Mouse (Mus musculus) myocyte (in vitro differentiated cells): ENCODE data around the gene Stat5b. TPM values are rescaled to one million over a fixed set of nuclear protein-coding genes. Genes with fewer than 3 reads are reported as not detected.

ENCODE experiments used
- H3K27me3 ChIP-seq: one replicate; pipeline ENCODE4 v1.6.1; 2011; ENCODE audit not compliant: control insufficient read depth, insufficient read depth, insufficient read length
- H3K36me3 ChIP-seq: one replicate; pipeline ENCODE4 v1.6.1; 2011; ENCODE audit not compliant: control insufficient read depth, insufficient read depth
- H3K4me2 ChIP-seq: one replicate; pipeline ENCODE4 v1.6.1; 2011; ENCODE audit warnings: low read depth, control low read depth
- H3K4me3 ChIP-seq: one replicate; pipeline ENCODE4 v1.5.1; 2011; ENCODE audit warnings: mild to moderate bottlenecking, control low read depth, moderate library complexity
- H3K79me2 ChIP-seq: one replicate; pipeline ENCODE4 v1.6.1; 2011; ENCODE audit not compliant: control insufficient read depth, insufficient read depth
- H3ac ChIP-seq: one replicate; pipeline ENCODE4 v1.6.1; 2011; ENCODE audit not compliant: control insufficient read depth, insufficient read length
- CEBPB ChIP-seq: IDR thresholded peaks from 2 replicates; pipeline ENCODE4 v1.6.1; 2011; ENCODE audit warnings: mild to moderate bottlenecking, moderate library complexity; ENCODE audit not compliant: poor library complexity, insufficient read depth, severe bottlenecking
- E2F4 ChIP-seq: IDR thresholded peaks from one replicate; pipeline ENCODE4 v1.6.1; 2011; ENCODE audit warnings: mild to moderate bottlenecking, control low read depth, moderate library complexity; ENCODE audit not compliant: insufficient read depth
- MAX ChIP-seq: IDR thresholded peaks from one replicate; pipeline ENCODE4 v1.6.1; 2011; ENCODE audit warnings: low read depth, mild to moderate bottlenecking, control low read depth
- MYOD1 ChIP-seq, 3 experiments: IDR thresholded peaks; one replicate each; pipeline ENCODE4 v1.6.1; 2011; ENCODE audit warnings: control low read depth in 2 of 3, low read depth in 2 of 3, mild to moderate bottlenecking in 2 of 3, moderate library complexity in 1 of 3; ENCODE audit not compliant: insufficient read length in 2 of 3, control insufficient read depth in 1 of 3
- MYOG ChIP-seq, 3 experiments: IDR thresholded peaks; one replicate each; pipeline ENCODE4 v1.6.1; 2011; ENCODE audit warnings: control low read depth in 2 of 3, low read depth in 2 of 3, mild to moderate bottlenecking in 2 of 3; ENCODE audit not compliant: insufficient read length in 2 of 3, control insufficient read depth in 1 of 3, insufficient read depth in 1 of 3
- POLR2A ChIP-seq: IDR thresholded peaks from one replicate; pipeline ENCODE4 v1.6.1; 2011; ENCODE audit warnings: low read depth, mild to moderate bottlenecking, control low read depth, moderate library complexity; ENCODE audit not compliant: insufficient read length
- POLR2AphosphoS2 ChIP-seq: IDR thresholded peaks from one replicate; pipeline ENCODE4 v1.6.1; 2011; ENCODE audit warnings: low read depth, control low read depth; ENCODE audit not compliant: insufficient read length
- REST ChIP-seq: IDR thresholded peaks from one replicate; pipeline ENCODE4 v1.6.1; 2011; ENCODE audit warnings: mild to moderate bottlenecking, control low read depth, moderate library complexity; ENCODE audit not compliant: insufficient read depth, insufficient read length
- SRF ChIP-seq: IDR thresholded peaks from one replicate; pipeline ENCODE4 v1.6.1; 2011; ENCODE audit warnings: low read depth; ENCODE audit not compliant: control insufficient read depth, insufficient read length
- TCF12 ChIP-seq: IDR thresholded peaks from one replicate; pipeline ENCODE4 v1.6.1; 2011; ENCODE audit warnings: mild to moderate bottlenecking, control low read depth; ENCODE audit not compliant: poor library complexity, insufficient read depth, severe bottlenecking
- TCF3 ChIP-seq: IDR thresholded peaks from one replicate; pipeline ENCODE4 v1.6.1; 2011; ENCODE audit warnings: low read depth, control low read depth; ENCODE audit not compliant: insufficient read length
- USF1 ChIP-seq: IDR thresholded peaks from one replicate; pipeline ENCODE4 v1.6.1; 2011; ENCODE audit warnings: low read depth, mild to moderate bottlenecking, control low read depth, moderate library complexity
- polyA plus RNA-seq: library from polyadenylated mRNA; unstranded; fragments of >200 nt; fragmentation: generic; extraction: Trizol; gene quantifications from one replicate; pipeline ENCODE4 v1.2.1, GENCODE M21; 2012; ENCODE audit warnings: missing spikeins

Stat5b gene
- polyA plus RNA-seq, 1 experiment: 12.0 TPM

DNA sequence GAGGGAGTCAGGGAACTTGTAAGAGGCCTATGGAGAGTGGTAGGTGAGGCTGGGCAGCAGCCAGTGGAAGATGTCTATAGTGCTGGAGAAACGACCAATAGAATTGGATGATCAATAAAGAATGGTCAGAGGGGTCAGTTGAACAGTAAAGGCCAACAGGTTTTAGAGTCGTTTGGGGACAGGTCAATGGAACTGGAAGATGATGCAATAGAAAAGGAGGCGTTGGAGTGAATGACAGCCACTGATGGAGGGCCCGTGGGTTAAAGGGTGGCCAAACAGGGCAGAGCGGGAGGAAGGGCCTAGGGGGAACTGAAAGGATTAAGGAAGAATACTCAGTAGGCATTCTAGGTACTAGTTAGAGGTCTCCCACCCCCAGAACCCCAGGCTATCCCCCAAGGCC lies 103.4 kb downstream of the Stat5b start:
- no peak overlapping the region for H3K4me3 ChIP-seq
- no peaks in the 10 kb centered on the region for H3K36me3 ChIP-seq
- no peaks in the 10 kb centered on the region for H3K79me2 ChIP-seq
- no peak overlapping the region for H3ac ChIP-seq
- TF ChIP-seq MYOD1 (IDR thresholded peaks at IDR 0.05; ENCODE audit: control insufficient read depth in 1 of 3, insufficient read length in 2 of 3, low read depth in 2 of 3) (no peak), POLR2AphosphoS2 (no peak), MAX (no peak), TCF12 (no peak), CEBPB (no peak), SRF (no peak), MYOG (IDR thresholded peaks at IDR 0.05; ENCODE audit: control insufficient read depth in 1 of 3, insufficient read depth in 1 of 3, insufficient read length in 2 of 3, low read depth in 2 of 3) (no peak), REST (no peak)
- H3K4me2 ChIP-seq: no peak overlapping the region
- peaks cover 55% of the 10 kb centered on the region for H3K27me3 ChIP-seq

DNA sequence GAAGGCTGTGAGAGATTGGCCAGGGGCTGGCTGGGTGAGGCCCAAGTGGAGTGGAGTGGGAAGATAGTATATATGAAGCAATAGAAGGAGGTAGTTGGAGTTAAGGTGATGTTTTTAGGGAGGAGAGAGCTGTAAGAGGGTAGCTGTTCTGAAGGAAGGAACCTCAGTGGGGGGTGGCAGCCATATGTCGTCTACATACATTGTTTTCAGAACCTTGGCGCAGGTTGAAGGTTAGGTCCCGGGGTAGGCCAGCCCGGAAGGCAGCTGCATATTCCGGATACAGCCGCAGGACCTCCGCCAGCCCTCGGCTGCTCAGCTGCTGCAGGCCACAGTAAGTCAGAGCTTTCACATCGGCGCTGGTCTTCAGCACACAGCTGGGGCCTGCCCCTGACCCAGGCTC lies 104.0 kb downstream of the Stat5b start:
- no peak overlapping the region for H3ac ChIP-seq
- H3K4me2 ChIP-seq: no peak overlapping the region
- H3K27me3 ChIP-seq: peaks cover 50% of the 10 kb centered on the region
- no peaks in the 10 kb centered on the region for H3K36me3 ChIP-seq
- TF ChIP-seq MYOG (IDR thresholded peaks at IDR 0.05; ENCODE audit: control insufficient read depth in 1 of 3, insufficient read depth in 1 of 3, insufficient read length in 2 of 3, low read depth in 2 of 3): peak in 1 of 3 experiments; percentile 18
- no peak for TF ChIP-seq POLR2A
- TF ChIP-seq MYOD1 (IDR thresholded peaks at IDR 0.05; ENCODE audit: control insufficient read depth in 1 of 3, insufficient read length in 2 of 3, low read depth in 2 of 3): no peak
- no peak overlapping the region for H3K4me3 ChIP-seq
- no peaks in the 10 kb centered on the region for H3K79me2 ChIP-seq

DNA sequence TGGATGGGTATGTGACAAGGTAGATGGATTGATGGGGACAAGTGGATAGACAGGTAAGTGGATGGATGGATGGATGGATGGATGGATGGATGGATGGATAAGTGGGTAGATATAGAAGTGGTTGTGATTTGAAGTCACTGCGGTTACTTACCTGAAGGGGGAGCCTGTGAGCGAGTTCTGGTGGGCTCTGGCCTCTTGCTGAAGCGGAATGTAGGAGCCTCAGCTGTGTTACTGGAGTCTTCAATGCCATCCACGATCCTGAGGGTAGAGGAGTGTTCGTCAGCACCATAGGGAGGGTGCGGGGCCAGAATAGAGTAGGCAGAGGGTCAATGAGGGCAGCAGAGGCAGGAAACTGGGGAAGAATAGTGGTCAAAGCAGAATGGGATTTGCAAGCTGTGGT lies 105.4 kb downstream of the Stat5b start:
- Histone ChIP-seq H3K4me3 (no peak overlapping the region), H3K36me3 (no peaks in the 10 kb centered on the region), H3ac (no peak overlapping the region), H3K4me2 (no peak overlapping the region), H3K27me3 (peaks cover 36% of the 10 kb centered on the region), H3K79me2 (no peaks in the 10 kb centered on the region)
- no peak for TF ChIP-seq CEBPB
- TF ChIP-seq POLR2AphosphoS2: no peak
- no peak for TF ChIP-seq MYOD1 (IDR thresholded peaks at IDR 0.05; ENCODE audit: control insufficient read depth in 1 of 3, insufficient read length in 2 of 3, low read depth in 2 of 3)
- no peak for TF ChIP-seq USF1
- no peak for TF ChIP-seq TCF3

DNA sequence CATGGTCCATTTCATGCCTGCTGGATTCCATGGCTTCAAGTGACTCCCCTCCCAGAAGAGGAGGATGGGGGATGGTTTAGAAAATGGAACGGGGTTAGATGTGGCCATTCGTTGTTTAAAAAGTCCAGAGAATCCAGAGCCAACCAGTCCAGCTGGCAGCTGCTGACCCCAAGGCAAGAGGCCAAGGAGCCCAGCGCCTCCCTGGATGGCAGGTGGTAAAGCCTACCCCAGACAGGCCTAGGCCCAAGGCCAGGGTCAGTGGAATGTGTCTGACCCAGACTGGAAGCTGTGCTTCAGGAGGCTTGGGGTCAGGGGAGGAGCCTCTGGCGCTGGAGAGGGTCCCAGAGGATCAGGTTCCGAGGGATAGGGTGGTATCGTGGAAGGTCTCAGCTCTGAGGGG lies 109.2 kb downstream of the Stat5b start:
- H3K79me2 ChIP-seq: peaks cover 17% of the 10 kb centered on the region
- no peak overlapping the region for H3K4me2 ChIP-seq
- peaks cover 3% of the 10 kb centered on the region for H3K36me3 ChIP-seq
- H3ac ChIP-seq: no peak overlapping the region
- peaks cover 11% of the 10 kb centered on the region for H3K27me3 ChIP-seq
- no peak overlapping the region for H3K4me3 ChIP-seq
- TF ChIP-seq TCF12 (peak; percentile 59), SRF (no peak), USF1 (no peak), MYOG (IDR thresholded peaks at IDR 0.05; ENCODE audit: control insufficient read depth in 1 of 3, insufficient read depth in 1 of 3, insufficient read length in 2 of 3, low read depth in 2 of 3) (peak; percentile 62 to 98 (median 95)), MAX (no peak), TCF3 (peak; percentile 73), REST (no peak), MYOD1 (IDR thresholded peaks at IDR 0.05; ENCODE audit: control insufficient read depth in 1 of 3, insufficient read length in 2 of 3, low read depth in 2 of 3) (peak; percentile 64 to 96 (median 95)), CEBPB (no peak), POLR2AphosphoS2 (no peak), POLR2A (no peak), E2F4 (no peak)

DNA sequence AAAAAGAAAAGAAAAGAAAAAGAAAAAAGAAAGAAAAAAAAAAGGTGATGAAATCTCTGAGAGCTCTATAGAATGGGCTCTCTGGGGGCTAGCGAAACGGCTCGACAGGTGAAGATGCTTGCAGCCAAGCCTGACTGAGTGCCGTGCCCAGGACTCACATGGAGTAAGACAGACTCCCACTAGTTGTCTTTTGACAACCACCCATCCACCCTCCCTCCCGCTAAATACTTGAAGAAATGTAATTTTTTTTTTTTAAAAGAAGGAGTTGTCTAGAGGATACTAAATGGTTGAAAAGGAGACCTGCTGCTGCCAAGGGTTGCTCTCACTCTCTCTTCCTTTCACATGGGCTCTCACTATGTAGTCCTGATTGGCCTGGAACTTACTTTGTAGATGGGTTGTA lies 111.8 kb downstream of the Stat5b start:
- peak overlapping the region; percentile 99 for H3K4me3 ChIP-seq
- no peaks in the 10 kb centered on the region for H3K27me3 ChIP-seq
- no peak overlapping the region for H3ac ChIP-seq
- TF ChIP-seq USF1 (no peak), REST (no peak), POLR2AphosphoS2 (no peak), TCF3 (no peak), E2F4 (no peak), TCF12 (no peak)
- H3K4me2 ChIP-seq: peak overlapping the region; percentile 96
- H3K79me2 ChIP-seq: peaks cover 43% of the 10 kb centered on the region
- H3K36me3 ChIP-seq: peaks cover 4% of the 10 kb centered on the region
